Mouse (Mus musculus): ENCODE data around the gene Sag. TPM values are rescaled to one million over a fixed set of nuclear protein-coding genes. Genes with fewer than 3 reads are reported as not detected.
A peak's percentile ranks its signal among the peaks of the same experiment; 100 is the strongest.

Gene Sag
- 2.2 and 2.8 TPM in 2 replicates for polyA plus RNA-seq (2016; fragmentation: Nextera tagmentation; extraction: Ambion mirVana)

- Histone ChIP-seq H3K4me2 (replicated peaks) (no peak within 1 kb of the TSS), H3K4me3 (no peak within 1 kb of the TSS), H3K27me3 (replicated peaks) (no peaks in the 10 kb centered on the region), H3K9ac (no peak within 1 kb of the TSS), H3K36me3 (no peaks in the 10 kb centered on the region), H3K27ac (no peak within 1 kb of the TSS), H3K4me1 (no peaks in the 10 kb centered on the region), H3K9me3 (no peaks in the 10 kb centered on the region)
- no peak for ATAC-seq (ENCODE audit: low FRiP score, low read depth)
- 87% methylated on average over 6 of the region's 6 CpGs for WGBS
Observed at GRCm38 (mm10) chr1:87803576-87803975, at the start of gene Sag. Sag (plus strand) TSS chr1:87803680.

- Histone ChIP-seq H3K4me3 (peak within 1 kb of the TSS; percentile 78), H3K9me3 (no peaks in the 10 kb centered on the region), H3K4me2 (replicated peaks) (peak within 1 kb of the TSS; percentile 68), H3K27me3 (replicated peaks) (no peaks in the 10 kb centered on the region), H3K27ac (peak within 1 kb of the TSS; percentile 69), H3K36me3 (peaks cover 10% of the 10 kb centered on the region), H3K4me1 (peaks cover 7% of the 10 kb centered on the region), H3K9ac (peak within 1 kb of the TSS; percentile 86)
- WGBS, result 1% methylated on average over 79 of the region's 79 CpGs
- peak; percentile 98 for ATAC-seq (ENCODE audit: low FRiP score, low read depth)
Observed at GRCm38 (mm10) chr1:87755641-87756470, 47.6 kb upstream of the Sag start, which contains the start of gene Atg16l1. Atg16l1 (plus strand) TSS chr1:87755870.

GRCm38 (mm10) chr1:87763821-87764220 is 39.7 kb upstream of the Sag start:
- WGBS, result 93% methylated on average over 3 of the region's 3 CpGs
- no peak overlapping the region for H3K27ac ChIP-seq

GRCm38 (mm10) chr1:87765741-87766140 is 37.7 kb upstream of the Sag start:
- H3K4me3 ChIP-seq, result no peak overlapping the region
- WGBS, result 93% methylated on average over 2 of the region's 2 CpGs
- no peak for ATAC-seq (ENCODE audit: low FRiP score, low read depth)

More at GRCm38 (mm10) chr1:87763821-87764220, 39.7 kb upstream of the Sag start:
- H3K4me3 ChIP-seq, result no peak overlapping the region
- no peaks in the 10 kb centered on the region for H3K9me3 ChIP-seq
- H3K36me3 ChIP-seq, result peaks cover 84% of the 10 kb centered on the region
- no peak overlapping the region for H3K9ac ChIP-seq
- no peak for ATAC-seq (ENCODE audit: low FRiP score, low read depth)
- H3K4me2 ChIP-seq (replicated peaks), result no peak overlapping the region
- no peaks in the 10 kb centered on the region for H3K27me3 ChIP-seq (replicated peaks)
- no peaks in the 10 kb centered on the region for H3K4me1 ChIP-seq

GRCm38 (mm10) chr1:87766233-87766632 is 37.2 kb upstream of the Sag start:
- Histone ChIP-seq H3K27ac (no peak overlapping the region), H3K9me3 (no peaks in the 10 kb centered on the region), H3K27me3 (replicated peaks) (no peaks in the 10 kb centered on the region), H3K4me1 (no peaks in the 10 kb centered on the region), H3K4me2 (replicated peaks) (no peak overlapping the region), H3K9ac (no peak overlapping the region), H3K36me3 (peaks cover 91% of the 10 kb centered on the region), H3K4me3 (no peak overlapping the region)
- 89% methylated on average over 3 of the region's 3 CpGs for WGBS
- ATAC-seq (ENCODE audit: low FRiP score, low read depth), result no peak

More at GRCm38 (mm10) chr1:87765741-87766140, 37.7 kb upstream of the Sag start:
- H3K27ac ChIP-seq, result no peak overlapping the region
- no peaks in the 10 kb centered on the region for H3K27me3 ChIP-seq (replicated peaks)
- H3K4me1 ChIP-seq, result no peaks in the 10 kb centered on the region
- no peak overlapping the region for H3K9ac ChIP-seq
- H3K9me3 ChIP-seq, result no peaks in the 10 kb centered on the region
- H3K36me3 ChIP-seq, result peaks cover 90% of the 10 kb centered on the region
- no peak overlapping the region for H3K4me2 ChIP-seq (replicated peaks)

GRCm38 (mm10) chr1:87769263-87769662 is 34.2 kb upstream of the Sag start:
- WGBS, result 97% methylated on average over 2 of the region's 2 CpGs
- Histone ChIP-seq H3K36me3 (peaks cover 90% of the 10 kb centered on the region), H3K4me3 (no peak overlapping the region), H3K27ac (no peak overlapping the region), H3K9ac (no peak overlapping the region), H3K27me3 (replicated peaks) (no peaks in the 10 kb centered on the region), H3K4me2 (replicated peaks) (no peak overlapping the region), H3K9me3 (no peaks in the 10 kb centered on the region), H3K4me1 (no peaks in the 10 kb centered on the region)
- no peak for ATAC-seq (ENCODE audit: low FRiP score, low read depth)

DNA sequence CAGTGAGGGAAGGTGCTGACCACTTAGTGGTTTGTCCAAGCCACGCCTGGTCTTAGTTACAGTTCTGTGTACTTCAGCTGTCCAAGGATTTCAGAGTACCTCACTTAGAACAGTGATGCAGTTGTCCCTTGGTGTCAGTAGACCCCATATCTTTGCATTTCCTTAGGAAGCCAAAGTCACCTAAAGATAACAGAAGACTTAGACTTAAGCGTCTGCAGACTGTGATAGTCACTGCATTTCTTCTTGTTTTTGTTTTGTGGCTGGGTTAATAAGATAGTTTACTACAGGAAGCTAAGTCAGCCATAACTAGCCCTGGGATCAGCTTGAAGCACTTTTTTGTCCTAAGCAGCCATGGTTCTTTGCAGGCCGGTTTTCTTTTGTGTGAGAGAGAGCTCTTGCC is 33.0 kb upstream of the Sag start:
- ATAC-seq (ENCODE audit: low FRiP score, low read depth), result no peak
- Histone ChIP-seq H3K4me2 (replicated peaks) (no peak overlapping the region), H3K27me3 (replicated peaks) (no peaks in the 10 kb centered on the region), H3K9ac (no peak overlapping the region), H3K36me3 (peaks cover 91% of the 10 kb centered on the region), H3K4me3 (no peak overlapping the region), H3K4me1 (no peaks in the 10 kb centered on the region), H3K9me3 (no peaks in the 10 kb centered on the region), H3K27ac (no peak overlapping the region)
- 93% methylated on average over 3 of the region's 3 CpGs for WGBS

GRCm38 (mm10) chr1:87771724-87772123 is 31.8 kb upstream of the Sag start:
- WGBS, result 97% methylated on average over 3 of the region's 3 CpGs
- peaks cover 91% of the 10 kb centered on the region for H3K36me3 ChIP-seq

GRCm38 (mm10) chr1:87773336-87773735 is 30.1 kb upstream of the Sag start:
- Histone ChIP-seq H3K4me3 (no peak overlapping the region), H3K9me3 (no peaks in the 10 kb centered on the region), H3K4me2 (replicated peaks) (no peak overlapping the region), H3K27me3 (replicated peaks) (no peaks in the 10 kb centered on the region), H3K4me1 (no peaks in the 10 kb centered on the region), H3K9ac (no peak overlapping the region), H3K36me3 (peaks cover 89% of the 10 kb centered on the region), H3K27ac (no peak overlapping the region)
- ATAC-seq (ENCODE audit: low FRiP score, low read depth), result no peak
- 88% methylated on average over 2 of the region's 2 CpGs for WGBS

More at GRCm38 (mm10) chr1:87771724-87772123, 31.8 kb upstream of the Sag start:
- Histone ChIP-seq H3K4me2 (replicated peaks) (no peak overlapping the region), H3K27me3 (replicated peaks) (no peaks in the 10 kb centered on the region), H3K9me3 (no peaks in the 10 kb centered on the region), H3K4me1 (no peaks in the 10 kb centered on the region), H3K4me3 (no peak overlapping the region), H3K27ac (no peak overlapping the region), H3K9ac (no peak overlapping the region)
- no peak for ATAC-seq (ENCODE audit: low FRiP score, low read depth)

DNA sequence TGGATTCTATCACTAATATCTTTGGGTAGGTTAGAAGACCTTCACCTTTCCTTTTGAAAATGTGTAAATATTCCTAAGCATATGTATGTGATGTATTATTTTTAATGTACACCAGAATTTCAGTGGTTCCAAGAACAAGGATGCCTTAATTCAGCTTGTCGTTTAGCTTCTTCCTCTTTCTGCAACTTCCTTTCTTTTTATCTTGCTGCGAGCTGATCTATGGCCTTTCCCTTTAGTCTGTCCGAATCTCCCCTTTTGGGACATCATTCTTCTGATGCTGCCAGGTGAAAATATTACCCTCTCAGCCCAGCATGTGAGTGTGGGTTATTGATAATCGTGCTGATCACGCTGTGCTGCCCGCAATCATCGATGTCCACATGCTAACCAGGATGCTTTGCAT is 28.6 kb upstream of the Sag start:
- H3K27me3 ChIP-seq (replicated peaks), result no peaks in the 10 kb centered on the region
- no peaks in the 10 kb centered on the region for H3K9me3 ChIP-seq
- no peak overlapping the region for H3K4me2 ChIP-seq (replicated peaks)
- peaks cover 94% of the 10 kb centered on the region for H3K36me3 ChIP-seq
- H3K4me3 ChIP-seq, result no peak overlapping the region
- no peaks in the 10 kb centered on the region for H3K4me1 ChIP-seq
- no peak overlapping the region for H3K27ac ChIP-seq
- no peak for ATAC-seq (ENCODE audit: low FRiP score, low read depth)
- WGBS, result 97% methylated on average over 7 of the region's 7 CpGs
- no peak overlapping the region for H3K9ac ChIP-seq

- H3K9ac ChIP-seq, result no peak overlapping the region
- no peaks in the 10 kb centered on the region for H3K27me3 ChIP-seq (replicated peaks)
- no peak overlapping the region for H3K4me3 ChIP-seq
- no peak overlapping the region for H3K27ac ChIP-seq
- WGBS, result 88% methylated on average over 5 of the region's 5 CpGs
- H3K36me3 ChIP-seq, result peaks cover 95% of the 10 kb centered on the region
- no peaks in the 10 kb centered on the region for H3K4me1 ChIP-seq
- no peaks in the 10 kb centered on the region for H3K9me3 ChIP-seq
- no peak overlapping the region for H3K4me2 ChIP-seq (replicated peaks)
- no peak for ATAC-seq (ENCODE audit: low FRiP score, low read depth)
Observed at GRCm38 (mm10) chr1:87779204-87779785, 24.2 kb upstream of the Sag start.

DNA sequence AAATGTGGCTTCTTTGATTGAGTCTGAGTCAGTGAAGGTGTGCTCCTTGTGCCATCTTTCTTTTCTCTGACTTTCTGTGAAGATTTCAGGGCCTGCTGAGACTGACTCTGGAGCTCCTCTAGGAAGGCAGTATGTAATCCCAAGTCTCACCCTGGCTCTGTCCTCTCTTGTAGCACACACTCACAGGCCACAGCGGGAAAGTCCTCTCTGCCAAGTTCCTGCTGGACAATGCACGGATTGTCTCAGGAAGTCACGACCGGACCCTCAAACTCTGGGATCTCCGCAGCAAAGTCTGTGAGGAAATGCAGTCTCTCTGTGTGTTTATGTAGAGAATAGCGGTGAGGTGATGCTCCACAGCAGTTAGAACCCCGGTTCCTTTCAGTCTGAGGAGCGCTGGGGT is 17.8 kb upstream of the Sag start:
- Histone ChIP-seq H3K36me3 (peaks cover 86% of the 10 kb centered on the region), H3K4me2 (replicated peaks) (no peak overlapping the region), H3K27ac (no peak overlapping the region), H3K27me3 (replicated peaks) (no peaks in the 10 kb centered on the region), H3K4me3 (no peak overlapping the region), H3K9ac (no peak overlapping the region), H3K9me3 (no peaks in the 10 kb centered on the region), H3K4me1 (no peaks in the 10 kb centered on the region)
- ATAC-seq (ENCODE audit: low FRiP score, low read depth), result no peak
- 93% methylated on average over 8 of the region's 8 CpGs for WGBS
